Mouse (Mus musculus) midbrain, embryonic 14.5 days (tissue): Measurements from ENCODE around the gene Atl2. TPM values are rescaled to one million over a fixed set of nuclear protein-coding genes. Genes with fewer than 3 reads are reported as not detected.

Experiments
- ATAC-seq: fragments of 200-750 bp; cut with Nextera tagmentation; 2 replicates; pipeline ENCODE4 v1.8.0; 2017; ENCODE audit warnings: moderate number of reproducible peaks, moderate library complexity; ENCODE audit not compliant: low FRiP score, low TSS enrichment
- DNase-seq: peaks from one replicate; pipeline ENCODE4 v3.0.0-alpha.2; 2015
- H3K27ac ChIP-seq: fragments of 300-500 bp; sonication (generic); replicated peaks from 2 replicates; pipeline ENCODE4 v1.5.1; 2014; ENCODE audit warnings: mild to moderate bottlenecking, low read depth, low read length, moderate library complexity
- H3K27me3 ChIP-seq: fragments of 300-500 bp; sonication (generic); 2 replicates; pipeline ENCODE4 v1.6.1; 2014; ENCODE audit warnings: low read length, control low read depth, mixed read lengths; ENCODE audit not compliant: control insufficient read depth, insufficient read depth
- H3K36me3 ChIP-seq: fragments of 300-500 bp; sonication (generic); 2 replicates; pipeline ENCODE4 v1.6.1; 2014; ENCODE audit warnings: low read length, control low read depth; ENCODE audit not compliant: control insufficient read depth, insufficient read depth
- H3K4me1 ChIP-seq: fragments of 300-500 bp; sonication (generic); 2 replicates; pipeline ENCODE4 v1.6.1; 2014; ENCODE audit warnings: mild to moderate bottlenecking, antibody characterized with exemption, low read length, control low read depth; ENCODE audit not compliant: control insufficient read depth, insufficient read depth
- H3K4me2 ChIP-seq: fragments of 300-500 bp; sonication (generic); 2 replicates; pipeline ENCODE4 v1.6.1; 2014; ENCODE audit warnings: mild to moderate bottlenecking, low read length, moderate library complexity
- H3K4me3 ChIP-seq: fragments of 300-500 bp; sonication (generic); replicated peaks from 2 replicates; pipeline ENCODE4 v1.5.1; 2014; ENCODE audit warnings: low read depth, low read length
- H3K9ac ChIP-seq: fragments of 300-500 bp; sonication (generic); replicated peaks from 2 replicates; pipeline ENCODE4 v1.6.1; 2014; ENCODE audit warnings: mild to moderate bottlenecking, low read length, moderate library complexity
- H3K9me3 ChIP-seq: fragments of 300-500 bp; sonication (generic); 2 replicates; pipeline ENCODE4 v1.6.1; 2016; ENCODE audit warnings: low read length, control low read depth, mixed read lengths; ENCODE audit not compliant: control insufficient read depth
- WGBS: fragments of 180-500 bp; shearing (Covaris S2); extraction: QIAGEN DNeasy Blood & Tissue Kit; methylation state at CpG from one replicate; pipeline ENCODE4 v1.1.7; 2014; 5-methylcytosine and 5-hydroxymethylcytosine counted together
- polyA plus RNA-seq: library from polyadenylated mRNA; unstranded; fragments of >200 nt; fragmentation: Nextera tagmentation; extraction: Ambion mirVana; gene quantifications from 2 replicates; pipeline ENCODE4 v1.2.1, GENCODE M21; 2014

Gene Atl2
- polyA plus RNA-seq, 1 experiment from 2014 or later = 37.6 TPM

DNA sequence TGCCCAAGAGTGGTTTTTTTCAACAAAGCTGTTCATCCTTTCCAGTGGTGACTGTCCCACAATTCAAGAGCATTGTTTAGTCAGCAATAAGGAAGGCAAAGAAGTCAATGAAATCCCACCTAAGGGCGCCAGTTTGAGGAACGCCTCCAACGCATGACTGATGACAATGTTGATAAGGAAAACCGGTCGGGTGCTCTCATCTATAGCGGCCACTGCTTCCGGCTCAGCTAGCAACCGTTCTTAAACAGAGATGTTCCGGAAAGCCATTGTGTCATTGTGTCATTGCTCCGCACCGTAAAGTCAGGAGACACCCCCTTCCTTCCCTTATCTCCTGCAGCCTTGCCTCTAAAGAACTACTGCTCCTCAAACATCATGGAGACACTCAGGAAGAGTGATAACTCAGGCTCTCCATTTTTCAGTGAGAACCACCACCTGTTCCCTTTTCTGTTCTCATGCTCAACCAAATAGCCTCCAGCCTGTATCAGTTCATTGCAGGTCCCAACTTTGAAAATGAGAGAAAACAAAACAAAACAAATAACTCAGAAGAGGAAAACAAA is 30.0 kb upstream of the Atl2 start:
- 93% methylated on average over 11 of the region's 11 CpGs for WGBS
- ATAC-seq = no peak
- no peaks in the 10 kb centered on the region for H3K9me3 ChIP-seq

DNA sequence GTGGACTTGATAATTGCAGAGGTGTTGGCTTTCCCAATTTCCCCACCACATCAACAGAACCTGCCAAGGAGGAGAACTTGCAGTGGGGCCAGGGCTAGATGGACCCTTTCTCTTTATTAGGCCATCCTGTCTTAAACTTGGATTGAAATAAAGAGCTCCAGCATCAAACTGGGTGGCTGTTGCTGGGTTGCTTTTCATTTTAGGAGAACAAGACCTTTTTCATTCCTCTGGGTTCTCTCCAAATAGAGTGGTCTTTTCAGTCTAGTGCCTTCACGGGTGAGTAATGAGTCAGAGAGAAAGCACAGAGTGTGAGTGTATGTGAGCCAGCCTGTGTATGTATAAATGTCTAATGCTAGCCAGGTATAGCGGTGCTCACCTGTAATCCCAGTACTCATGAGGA is 24.4 kb upstream of the Atl2 start:
- no peaks in the 10 kb centered on the region for H3K4me1 ChIP-seq
- no peak overlapping the region for H3K4me3 ChIP-seq
- H3K36me3 ChIP-seq = no peaks in the 10 kb centered on the region
- no peak overlapping the region for H3K4me2 ChIP-seq
- no peak overlapping the region for H3K9ac ChIP-seq
- H3K27me3 ChIP-seq = no peaks in the 10 kb centered on the region
- no peak overlapping the region for H3K27ac ChIP-seq
- DNase-seq (no peak), ATAC-seq (no peak)
- 89% methylated on average over 2 of the region's 2 CpGs for WGBS
- H3K9me3 ChIP-seq = no peaks in the 10 kb centered on the region

More for the DNA sequence above, 30.0 kb upstream of the Atl2 start:
- Histone ChIP-seq H3K4me1 (no peaks in the 10 kb centered on the region), H3K27me3 (no peaks in the 10 kb centered on the region), H3K27ac (no peak overlapping the region), H3K36me3 (no peaks in the 10 kb centered on the region), H3K9ac (no peak overlapping the region), H3K4me3 (no peak overlapping the region), H3K4me2 (no peak overlapping the region)
- DNase-seq = no peak

DNA sequence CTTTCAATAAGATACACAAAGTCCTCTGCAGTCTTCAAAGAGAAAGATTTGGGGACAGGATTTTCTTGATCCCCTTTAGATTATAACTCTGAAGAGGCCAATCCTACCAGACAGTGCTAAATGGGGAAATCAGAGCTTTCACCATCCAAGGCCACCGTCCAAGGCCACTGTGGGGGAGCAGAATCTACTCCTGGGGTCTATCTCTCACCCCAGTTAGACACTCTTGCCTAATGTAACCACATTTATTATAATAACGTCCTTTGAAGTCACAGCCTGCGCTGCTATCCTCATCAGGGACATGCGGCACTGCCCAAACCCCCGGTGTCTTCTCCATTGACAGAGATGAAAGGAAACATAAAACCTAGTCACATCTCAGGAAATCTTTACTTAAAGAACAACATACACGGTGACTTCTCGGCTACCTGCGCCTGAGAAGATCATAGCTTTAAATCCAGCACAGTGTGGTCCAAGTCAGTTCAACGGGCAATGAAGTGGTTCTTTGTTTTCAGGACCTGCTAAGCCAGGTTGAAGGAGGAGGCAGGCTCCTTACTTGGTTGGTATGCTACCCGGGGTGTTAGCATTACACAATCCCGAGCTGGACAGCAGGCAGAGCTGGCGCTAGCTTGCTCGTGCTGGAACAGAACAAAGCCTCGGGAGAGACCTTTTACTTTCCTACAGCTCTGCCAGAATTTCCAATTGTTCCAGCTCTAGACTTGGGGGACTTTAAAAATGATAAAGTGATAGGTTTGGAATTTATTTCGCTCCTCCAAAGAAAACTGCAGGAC is 23.8 kb upstream of the Atl2 start:
- DNase-seq (no peak), ATAC-seq (no peak)
- no peak overlapping the region for H3K4me2 ChIP-seq
- no peak overlapping the region for H3K4me3 ChIP-seq
- no peak overlapping the region for H3K9ac ChIP-seq
- WGBS = 66% methylated on average over 15 of the region's 15 CpGs
- no peaks in the 10 kb centered on the region for H3K27me3 ChIP-seq
- H3K4me1 ChIP-seq = no peaks in the 10 kb centered on the region
- no peaks in the 10 kb centered on the region for H3K9me3 ChIP-seq
- H3K36me3 ChIP-seq = no peaks in the 10 kb centered on the region
- no peak overlapping the region for H3K27ac ChIP-seq

DNA sequence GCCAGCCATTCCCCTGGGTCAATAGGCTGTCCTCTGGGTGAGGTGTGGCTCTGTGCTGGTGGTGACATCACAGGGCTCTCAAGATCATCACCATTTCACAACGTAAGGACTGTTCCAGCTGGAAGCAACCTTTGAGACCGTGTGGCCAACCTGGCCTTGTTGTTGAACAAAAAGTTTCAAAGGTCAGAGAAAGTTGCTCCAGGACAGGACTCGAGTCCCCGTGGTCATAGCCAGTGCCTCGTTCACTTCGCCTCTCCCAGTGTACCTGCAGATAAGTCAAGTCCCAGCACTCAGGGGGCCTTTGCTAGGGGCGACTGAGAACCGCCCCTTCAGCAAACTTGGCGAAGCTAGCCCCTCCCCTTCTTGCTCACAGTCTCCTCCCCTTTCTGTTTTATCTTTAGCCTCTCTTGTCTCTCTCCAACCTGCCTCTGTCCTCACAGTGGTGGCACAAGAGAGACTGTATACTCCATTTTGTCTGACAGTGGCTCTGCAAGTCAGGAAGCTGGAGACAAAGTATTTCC is 22.6 kb upstream of the Atl2 start:
- ATAC-seq = no peak
- no peaks in the 10 kb centered on the region for H3K27me3 ChIP-seq
- no peak for DNase-seq
- no peak overlapping the region for H3K4me2 ChIP-seq
- H3K27ac ChIP-seq = no peak overlapping the region
- H3K4me1 ChIP-seq = no peaks in the 10 kb centered on the region
- no peaks in the 10 kb centered on the region for H3K9me3 ChIP-seq
- H3K36me3 ChIP-seq = no peaks in the 10 kb centered on the region
- WGBS = 33% methylated on average over 9 of the region's 9 CpGs
- H3K4me3 ChIP-seq = no peak overlapping the region
- H3K9ac ChIP-seq = no peak overlapping the region

DNA sequence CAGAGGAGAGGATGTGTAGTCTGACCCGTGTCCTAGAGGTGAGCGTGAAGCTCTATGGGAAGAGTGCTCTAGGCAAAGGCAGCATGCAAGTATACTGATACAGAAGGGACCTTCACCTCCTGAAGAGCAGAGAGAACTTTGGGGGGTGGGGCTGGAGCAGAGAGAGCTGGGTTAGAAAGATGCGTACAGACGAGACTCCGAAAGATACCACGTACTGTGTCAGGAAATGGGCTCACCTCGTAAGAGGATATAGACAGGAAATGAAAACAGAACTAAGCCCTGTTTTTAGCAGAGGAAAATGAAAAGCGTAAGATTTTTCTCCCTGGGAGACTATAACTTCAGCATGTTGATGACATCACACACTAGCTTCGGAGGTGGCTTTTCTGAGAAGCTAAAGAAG is 21.1 kb upstream of the Atl2 start:
- Histone ChIP-seq H3K9me3 (no peaks in the 10 kb centered on the region), H3K4me1 (no peaks in the 10 kb centered on the region), H3K27ac (no peak overlapping the region), H3K9ac (no peak overlapping the region), H3K36me3 (no peaks in the 10 kb centered on the region), H3K27me3 (no peaks in the 10 kb centered on the region), H3K4me3 (no peak overlapping the region), H3K4me2 (no peak overlapping the region)
- DNase-seq = no peak
- WGBS = 92% methylated on average over 9 of the region's 9 CpGs
- ATAC-seq = no peak

DNA sequence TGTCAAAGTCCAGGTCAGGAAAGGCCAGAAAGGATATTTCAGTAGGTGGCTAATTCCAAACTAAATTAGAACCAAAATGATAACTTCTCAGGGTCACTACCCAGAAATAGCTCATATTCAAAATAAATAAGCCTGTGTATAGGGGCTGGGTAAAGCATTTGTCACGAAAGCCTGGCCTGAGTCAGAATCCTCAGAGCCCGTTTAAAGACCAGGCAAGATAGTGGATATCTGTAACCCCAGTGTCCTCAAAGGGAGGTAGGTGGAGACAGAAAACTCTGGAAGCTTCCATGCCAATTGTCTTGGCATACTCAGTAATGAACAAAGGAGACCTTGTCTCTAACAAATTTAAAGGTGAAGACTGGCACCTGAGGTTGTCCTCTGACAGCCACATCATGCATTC is 16.3 kb upstream of the Atl2 start:
- DNase-seq (no peak), ATAC-seq (no peak)
- H3K4me3 ChIP-seq = no peak overlapping the region
- WGBS = 79% methylated on average over 2 of the region's 2 CpGs
- no peak overlapping the region for H3K9ac ChIP-seq
- H3K27ac ChIP-seq = no peak overlapping the region
- H3K9me3 ChIP-seq = no peaks in the 10 kb centered on the region
- no peak overlapping the region for H3K4me2 ChIP-seq
- no peaks in the 10 kb centered on the region for H3K36me3 ChIP-seq
- H3K4me1 ChIP-seq = no peaks in the 10 kb centered on the region
- no peaks in the 10 kb centered on the region for H3K27me3 ChIP-seq

DNA sequence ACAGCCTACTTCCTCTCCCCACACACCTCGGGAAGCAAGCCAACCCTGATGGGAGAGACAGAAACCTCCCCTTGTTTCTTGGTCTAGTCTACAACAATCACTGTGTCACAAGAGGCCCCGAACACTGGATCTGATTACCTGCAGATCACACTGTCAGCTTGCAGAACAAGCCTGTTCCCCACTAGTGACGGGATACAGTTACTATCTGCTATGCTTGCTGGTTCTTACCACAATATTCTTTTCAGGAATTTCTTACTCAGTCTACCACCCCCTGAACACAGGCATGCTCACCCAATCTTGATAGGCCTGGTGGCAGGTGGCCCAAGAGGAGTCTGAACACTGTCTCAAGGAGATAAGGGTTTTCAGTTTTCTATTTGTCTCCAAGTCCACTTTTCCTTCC is 15.8 kb upstream of the Atl2 start:
- H3K9ac ChIP-seq = no peak overlapping the region
- ATAC-seq (no peak), DNase-seq (no peak)
- H3K27ac ChIP-seq = no peak overlapping the region
- no peaks in the 10 kb centered on the region for H3K4me1 ChIP-seq
- no peak overlapping the region for H3K4me2 ChIP-seq
- no peak overlapping the region for H3K4me3 ChIP-seq
- no peaks in the 10 kb centered on the region for H3K36me3 ChIP-seq
- no peaks in the 10 kb centered on the region for H3K27me3 ChIP-seq
- H3K9me3 ChIP-seq = no peaks in the 10 kb centered on the region
- WGBS = 87% methylated on average over 3 of the region's 3 CpGs

DNA sequence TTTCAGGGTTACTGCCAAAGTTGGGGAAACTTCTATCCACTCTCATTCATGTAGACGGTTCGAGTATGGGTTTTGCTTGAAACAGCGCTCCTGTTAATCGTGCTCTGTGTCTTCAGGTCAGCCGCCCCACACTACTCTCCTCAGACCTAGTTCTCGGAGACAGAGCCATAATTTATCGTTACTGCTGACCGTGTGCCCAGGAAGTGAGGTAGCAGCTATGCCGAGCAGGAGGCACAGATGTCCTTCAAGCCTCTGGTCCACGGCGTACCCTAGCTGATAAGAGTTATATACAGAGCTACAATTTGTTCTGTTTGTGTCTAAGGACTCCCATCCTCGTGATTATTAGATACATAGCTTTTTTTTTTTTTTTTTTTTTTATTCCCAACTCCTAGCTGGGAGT is 13.6 kb upstream of the Atl2 start:
- H3K4me2 ChIP-seq = no peak overlapping the region
- no peaks in the 10 kb centered on the region for H3K9me3 ChIP-seq
- no peak for DNase-seq
- H3K36me3 ChIP-seq = no peaks in the 10 kb centered on the region
- 91% methylated on average over 12 of the region's 12 CpGs for WGBS
- no peaks in the 10 kb centered on the region for H3K4me1 ChIP-seq
- H3K4me3 ChIP-seq = no peak overlapping the region
- no peaks in the 10 kb centered on the region for H3K27me3 ChIP-seq
- no peak overlapping the region for H3K9ac ChIP-seq
- no peak for ATAC-seq
- no peak overlapping the region for H3K27ac ChIP-seq

DNA sequence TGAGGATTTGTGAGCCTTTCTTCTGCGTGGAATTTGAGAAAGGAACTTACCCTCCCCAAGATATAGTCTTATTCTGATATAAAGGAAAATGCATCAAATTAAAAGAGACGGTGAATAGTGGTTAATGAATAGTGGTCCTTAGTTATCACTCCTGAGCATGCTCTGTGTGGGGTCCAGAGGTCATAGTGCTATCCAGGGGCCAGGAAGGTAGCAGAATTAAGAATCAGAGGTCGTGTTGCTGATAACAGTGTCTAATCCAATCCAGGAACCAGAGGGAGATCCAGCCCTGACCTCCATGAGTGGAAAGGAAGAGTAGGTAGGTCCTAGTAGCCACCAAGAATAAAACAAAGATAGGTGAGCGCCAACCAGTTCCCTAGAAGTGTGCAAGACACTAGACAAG is 11.8 kb upstream of the Atl2 start:
- no peaks in the 10 kb centered on the region for H3K27me3 ChIP-seq
- no peak for DNase-seq
- no peak overlapping the region for H3K27ac ChIP-seq
- H3K9me3 ChIP-seq = no peaks in the 10 kb centered on the region
- no peak for ATAC-seq
- no peak overlapping the region for H3K4me2 ChIP-seq
- H3K9ac ChIP-seq = no peak overlapping the region
- no peak overlapping the region for H3K4me3 ChIP-seq
- H3K4me1 ChIP-seq = no peaks in the 10 kb centered on the region
- no peaks in the 10 kb centered on the region for H3K36me3 ChIP-seq
- WGBS = 74% methylated on average over 4 of the region's 4 CpGs
